Mouse (Mus musculus) retina, embryonic 14.5 days (tissue): Measurements from ENCODE around the gene Fam168a.

Source experiments
- DNase-seq: peaks from one replicate; pipeline ENCODE4 v3.0.0-alpha.2; 2015; ENCODE audit warnings: low spot score

Gene Fam168a

DNA sequence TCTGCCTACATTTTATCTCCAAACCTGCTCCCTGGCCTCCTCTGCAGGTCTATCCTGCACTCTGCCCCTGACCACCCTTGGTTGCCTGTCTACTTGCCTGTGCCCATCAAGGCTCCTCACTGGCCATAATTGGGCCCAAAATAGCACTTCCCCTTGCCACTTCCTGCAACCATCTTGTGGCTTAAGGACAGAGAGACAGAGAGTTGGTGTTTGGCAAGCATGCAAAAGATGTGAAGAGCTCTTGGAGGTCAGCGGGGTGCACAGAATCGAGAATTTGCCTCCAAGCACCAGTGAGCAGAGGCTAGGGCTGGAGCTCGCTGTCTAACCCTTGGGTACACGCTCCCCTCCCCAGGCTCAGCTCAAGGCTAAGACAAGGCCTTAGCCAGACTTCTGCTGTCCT, 162.1 kb downstream of the Fam168a start:
- DNase-seq: no peak

DNA sequence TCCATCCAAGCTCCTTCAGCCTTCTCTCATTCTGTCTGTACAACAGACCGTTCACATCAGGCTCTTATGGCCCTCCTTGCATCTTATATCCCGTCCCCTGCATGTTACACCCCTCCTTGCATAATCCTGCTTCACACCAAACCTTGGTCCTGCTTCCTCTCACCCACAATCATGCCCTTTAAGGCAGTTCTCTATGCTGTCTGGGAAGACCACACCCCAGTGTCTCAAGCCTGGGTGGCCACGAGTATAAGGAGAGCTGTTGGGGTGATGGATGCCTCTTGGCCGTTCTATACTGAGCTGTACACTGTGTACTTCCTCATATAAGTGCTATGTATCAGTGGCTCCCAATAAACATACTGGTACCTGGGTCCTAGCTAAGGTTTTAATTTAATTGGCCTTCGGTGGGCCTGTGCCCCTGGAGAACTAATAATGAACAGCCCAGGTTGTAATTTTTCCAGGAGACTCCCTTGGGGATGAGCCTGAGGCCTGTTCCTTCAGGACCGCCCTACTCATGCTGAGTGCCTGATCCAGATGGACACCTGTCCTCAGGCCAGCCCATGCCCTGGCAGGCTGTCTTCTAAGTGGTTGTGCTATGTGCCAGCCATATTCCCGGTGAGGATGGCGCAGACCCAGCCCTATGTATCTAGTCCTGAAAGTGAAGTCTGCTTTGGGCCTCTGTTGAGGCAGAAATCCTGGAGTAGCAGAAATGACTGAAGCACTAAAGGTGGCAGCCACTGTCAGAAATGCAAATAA, 163.6 kb downstream of the Fam168a start:
- no peak for DNase-seq

GRCm38 (mm10) chr7:100871355-100871754, 164.9 kb downstream of the Fam168a start:
- DNase-seq: no peak

DNA sequence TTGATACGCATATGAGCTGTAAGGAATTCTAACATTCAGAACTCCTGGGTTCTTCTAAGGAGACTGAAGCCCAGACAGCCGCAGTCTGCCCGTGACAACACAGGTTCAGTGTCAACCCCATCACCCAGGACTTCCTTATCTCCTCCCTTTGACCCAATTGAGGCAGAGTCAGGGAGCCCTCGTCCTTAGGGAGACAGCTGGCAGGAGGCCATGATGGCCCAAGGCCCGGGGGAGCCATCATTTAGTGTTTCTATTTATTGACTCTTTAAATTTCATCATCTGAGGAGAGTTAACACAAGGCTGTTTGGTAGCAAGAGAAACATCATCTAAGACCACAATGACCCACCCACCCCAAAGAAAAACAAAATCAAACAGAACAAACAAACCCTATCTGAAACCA, 165.5 kb downstream of the Fam168a start:
- DNase-seq: no peak

- DNase-seq: no peak
Measured at GRCm38 (mm10) chr7:100873197-100873596, 166.8 kb downstream of the Fam168a start.

- no peak for DNase-seq
Measured at GRCm38 (mm10) chr7:100875822-100876221, 169.4 kb downstream of the Fam168a start.

GRCm38 (mm10) chr7:100876293-100876692, 169.9 kb downstream of the Fam168a start:
- DNase-seq: no peak

- DNase-seq: no peak
Measured at GRCm38 (mm10) chr7:100876771-100877170, 170.3 kb downstream of the Fam168a start.

- DNase-seq: peak; percentile 84
Measured at GRCm38 (mm10) chr7:100879595-100879994, 173.2 kb downstream of the Fam168a start.

GRCm38 (mm10) chr7:100881531-100881930, 175.1 kb downstream of the Fam168a start:
- no peak for DNase-seq

GRCm38 (mm10) chr7:100881950-100882349, 175.5 kb downstream of the Fam168a start:
- no peak for DNase-seq

DNA sequence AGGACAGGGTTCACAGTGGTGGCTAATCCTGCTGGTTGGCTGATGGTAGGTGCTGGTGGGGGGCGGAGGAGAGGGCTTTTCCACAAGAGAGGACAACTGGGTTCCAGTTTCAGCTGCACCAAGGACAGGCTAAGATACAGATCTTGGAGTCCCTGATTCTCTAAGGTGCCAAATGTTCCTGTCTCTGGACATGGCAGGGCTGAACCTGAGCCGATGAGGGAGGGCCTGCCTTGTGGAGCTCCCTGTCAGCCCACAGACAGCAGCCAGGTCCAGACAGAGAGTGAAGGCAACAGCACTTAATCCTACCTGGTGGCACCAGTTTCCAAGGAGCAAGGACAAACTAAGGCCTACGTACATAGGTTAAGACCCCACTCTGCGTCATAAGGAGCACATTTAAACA, 178.0 kb downstream of the Fam168a start:
- DNase-seq: no peak

DNA sequence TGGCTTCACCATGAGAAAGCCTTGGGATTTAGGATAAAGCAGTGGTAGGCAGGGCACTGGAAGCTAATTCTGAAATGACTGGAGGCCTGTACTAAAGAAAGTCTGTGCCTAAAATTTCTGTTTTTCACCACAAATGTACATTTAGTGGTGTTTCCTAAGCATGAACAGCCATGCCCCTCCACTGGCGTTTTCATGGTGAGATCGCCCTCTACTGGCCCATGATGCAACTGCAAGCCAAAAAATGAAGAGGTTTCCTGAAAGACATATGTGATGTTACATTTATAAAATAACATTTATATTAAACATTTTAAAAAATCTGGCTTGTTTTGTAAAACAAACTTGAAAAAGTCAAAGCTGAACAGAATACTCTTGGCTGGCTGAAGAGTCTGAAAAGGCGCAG, 180.1 kb downstream of the Fam168a start:
- DNase-seq: peak; percentile 75
